Mouse (Mus musculus) adrenal gland, postnatal 10 days (tissue): ENCODE measurements around the gene Frrs1. TPM values are rescaled to one million over a fixed set of nuclear protein-coding genes. Genes with fewer than 3 reads are reported as not detected.

ENCODE experiments used
- DNase-seq: peaks from one replicate; pipeline ENCODE4 v3.0.0; 2021; ENCODE audit warnings: mixed read lengths
- total RNA-seq, 2 experiments: library from RNA; stranded (reverse); gene quantifications; 2 replicates each; pipeline ENCODE4 v1.2.3; 2021

The Frrs1 gene
- total RNA-seq, 2 experiments from 2014 or later: 13.9 to 17.4 TPM

- no peak for DNase-seq
These were observed 11.2 kb upstream of the Frrs1 start for GRCm38 (mm10) chr3:116848099-116848498.

DNA sequence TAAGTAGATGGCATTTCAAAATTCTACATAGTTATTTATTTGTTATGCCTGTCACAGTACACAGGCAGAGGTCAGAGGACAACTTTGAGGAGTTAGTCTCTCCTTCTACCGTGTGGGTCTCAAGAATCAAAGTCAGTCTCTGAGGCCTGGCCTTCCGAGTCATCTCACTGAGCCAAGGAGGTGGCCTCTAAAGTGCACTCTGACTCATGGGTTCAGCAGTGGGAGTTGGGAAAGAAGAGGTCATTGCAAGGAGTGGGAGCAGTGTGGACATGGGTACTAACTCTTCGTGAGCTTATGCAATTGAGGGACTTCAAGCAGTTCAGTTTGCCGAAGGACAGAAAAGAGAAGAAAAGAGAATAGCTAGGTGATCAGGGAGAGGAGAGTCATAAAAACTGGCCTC lies 10.3 kb upstream of the Frrs1 start:
- DNase-seq: no peak

- DNase-seq: no peak
These were observed 8.9 kb upstream of the Frrs1 start for GRCm38 (mm10) chr3:116850376-116850775.

DNA sequence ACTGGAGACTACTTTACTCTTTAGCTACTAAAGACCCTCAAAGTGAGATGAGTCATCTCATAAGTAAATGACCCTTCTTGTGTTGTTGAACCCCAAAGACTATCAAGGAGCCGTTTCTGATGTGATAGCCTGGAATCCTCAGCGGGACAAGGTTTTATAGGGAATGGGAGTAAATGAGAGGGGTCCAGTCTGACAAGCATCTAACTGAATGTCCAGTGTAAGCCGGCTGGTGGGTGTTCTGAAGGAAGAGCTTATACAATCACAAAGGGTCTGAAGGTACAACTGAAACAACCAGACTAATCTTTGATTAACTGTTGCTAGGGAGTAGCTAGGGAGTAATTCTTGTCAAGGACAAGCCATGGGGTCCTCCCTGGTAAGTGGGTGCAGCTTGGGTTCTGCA lies 6.8 kb upstream of the Frrs1 start:
- no peak for DNase-seq

GRCm38 (mm10) chr3:116857611-116858010 lies 1.7 kb upstream of the Frrs1 start:
- DNase-seq: no peak

- no peak for DNase-seq
These were observed 488 bp downstream of the Frrs1 start for GRCm38 (mm10) chr3:116859752-116860151.

DNA sequence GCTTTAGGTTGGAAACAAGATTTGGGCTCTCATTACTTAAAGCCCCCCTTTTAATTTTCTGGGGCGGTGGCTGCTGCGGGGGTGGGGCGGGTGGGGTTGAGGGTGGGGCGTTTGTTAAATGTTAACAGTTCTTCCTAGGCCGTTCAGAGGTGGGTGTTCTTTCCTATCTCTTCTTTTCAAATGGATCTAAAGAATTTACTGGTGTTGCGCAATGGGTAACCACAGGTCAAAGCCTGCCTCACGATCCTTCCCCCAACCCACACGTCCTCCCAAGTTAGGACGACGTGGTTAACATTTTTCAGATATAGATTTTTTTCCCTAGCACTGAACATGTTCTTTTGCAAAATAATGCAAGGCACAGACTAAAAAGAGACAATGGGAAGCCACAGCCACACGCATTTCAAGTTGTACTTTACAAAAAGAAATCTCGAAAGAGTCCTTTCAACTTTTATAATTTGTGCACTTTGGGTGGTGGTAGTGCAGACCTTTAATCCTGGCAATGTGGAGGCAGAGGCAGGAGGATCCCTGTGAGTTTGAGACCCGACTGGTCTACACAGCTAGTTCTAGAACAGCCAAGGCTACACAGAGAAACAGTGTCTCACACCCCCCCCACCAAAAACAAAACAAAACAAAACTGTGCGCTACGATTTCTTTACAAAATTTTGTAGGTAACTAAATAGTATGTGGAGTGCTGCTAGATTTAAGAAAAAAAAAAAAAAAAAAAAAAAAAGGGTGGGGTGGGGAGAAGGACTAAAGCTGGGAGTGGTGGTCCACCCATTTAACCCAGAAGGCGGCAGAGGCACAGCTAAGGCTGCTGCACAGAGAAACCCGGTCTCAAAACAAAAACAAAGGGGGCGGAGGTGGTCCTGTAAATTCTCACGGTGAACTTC lies 1.3 kb downstream of the Frrs1 start:
- DNase-seq: no peak

- DNase-seq: no peak
These were observed 1.9 kb downstream of the Frrs1 start for GRCm38 (mm10) chr3:116861223-116861539.

DNA sequence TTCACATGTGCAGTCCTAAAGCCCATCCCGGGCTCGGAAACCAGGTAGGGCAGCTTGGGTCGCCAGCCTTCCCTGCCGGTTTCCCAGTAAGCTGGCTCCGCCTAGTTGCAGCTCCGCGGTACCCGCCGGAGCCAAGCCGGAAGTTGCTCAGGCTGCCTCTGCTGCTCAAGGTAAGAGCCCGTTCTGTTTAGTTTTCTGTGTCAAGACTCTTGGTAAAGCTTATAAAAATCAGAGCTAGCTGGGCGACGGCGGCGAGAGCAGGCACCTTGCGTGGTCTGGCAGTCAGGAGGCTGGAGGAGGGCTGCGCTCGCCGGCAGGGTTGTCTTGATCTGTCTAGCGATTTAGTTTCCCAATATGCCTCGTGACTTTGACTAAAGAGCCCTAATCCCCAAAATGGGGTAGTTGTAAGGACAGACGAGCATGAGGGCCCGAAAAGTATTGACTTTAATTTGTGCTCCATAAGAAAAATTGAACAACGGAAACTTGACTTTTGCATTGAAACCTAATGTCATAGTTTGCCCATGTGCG lies 2.3 kb downstream of the Frrs1 start:
- DNase-seq: peak; percentile 78

DNA sequence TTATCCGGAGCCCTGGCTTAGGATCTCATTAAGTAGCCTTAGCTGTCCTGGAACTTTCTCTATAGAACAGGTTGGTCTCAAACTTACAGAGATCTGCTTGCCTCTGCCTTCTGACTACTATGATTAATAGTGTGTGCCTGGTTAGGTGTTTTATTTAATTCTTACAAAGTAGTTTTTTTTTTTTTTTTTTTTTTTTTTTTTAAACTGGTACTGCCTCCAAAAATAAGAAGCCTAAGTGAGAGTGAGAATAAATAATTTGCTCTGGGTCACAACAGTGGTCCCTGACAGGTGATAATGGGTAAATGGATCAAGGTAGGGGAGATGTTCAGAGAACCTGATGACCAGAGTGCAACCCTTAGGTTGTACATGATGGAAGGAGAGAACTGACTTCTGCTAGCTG lies 3.4 kb downstream of the Frrs1 start:
- no peak for DNase-seq

- no peak for DNase-seq
These were observed 5.2 kb downstream of the Frrs1 start for GRCm38 (mm10) chr3:116864421-116864820.

DNA sequence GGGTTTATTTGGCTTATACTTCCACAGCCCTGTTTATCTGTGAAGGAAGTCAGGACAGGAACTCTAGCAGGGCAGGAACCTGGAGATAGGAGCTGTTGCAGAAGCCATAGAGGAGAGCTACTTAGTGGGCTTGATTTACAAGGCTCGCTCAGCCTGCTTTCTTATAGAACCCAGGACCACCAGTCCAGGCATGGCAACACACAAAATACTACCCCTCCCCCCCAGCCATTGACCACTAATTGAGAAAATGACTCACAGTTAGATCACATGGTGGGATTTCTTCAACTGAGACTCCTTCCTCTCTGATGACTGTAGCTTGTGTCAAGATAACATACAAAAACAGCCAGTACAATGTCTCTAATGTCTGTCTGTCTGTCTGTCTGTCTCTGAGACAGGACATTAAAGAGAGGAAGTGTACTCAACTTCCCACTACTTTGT lies 6.0 kb downstream of the Frrs1 start:
- DNase-seq: no peak

DNA sequence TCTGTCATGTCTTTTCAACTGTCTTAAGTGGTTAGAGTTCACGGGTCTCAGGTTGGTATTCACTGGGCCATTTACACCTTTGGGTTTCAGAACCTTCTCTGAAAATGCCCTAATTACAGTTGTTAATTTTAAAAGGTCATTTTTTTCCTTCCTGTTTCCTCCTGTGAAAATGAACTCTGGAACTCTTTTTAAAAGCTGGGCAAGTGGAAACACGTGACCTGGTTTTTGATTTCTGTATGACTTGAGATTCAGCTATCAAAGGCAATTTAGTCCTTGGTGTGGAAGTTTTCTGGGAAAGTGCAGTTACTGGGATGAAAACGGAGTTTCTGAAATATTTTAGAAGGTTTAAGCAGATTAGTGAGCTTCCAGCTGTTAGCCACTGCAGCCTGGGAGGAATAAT lies 11.1 kb downstream of the Frrs1 start:
- no peak for DNase-seq

DNA sequence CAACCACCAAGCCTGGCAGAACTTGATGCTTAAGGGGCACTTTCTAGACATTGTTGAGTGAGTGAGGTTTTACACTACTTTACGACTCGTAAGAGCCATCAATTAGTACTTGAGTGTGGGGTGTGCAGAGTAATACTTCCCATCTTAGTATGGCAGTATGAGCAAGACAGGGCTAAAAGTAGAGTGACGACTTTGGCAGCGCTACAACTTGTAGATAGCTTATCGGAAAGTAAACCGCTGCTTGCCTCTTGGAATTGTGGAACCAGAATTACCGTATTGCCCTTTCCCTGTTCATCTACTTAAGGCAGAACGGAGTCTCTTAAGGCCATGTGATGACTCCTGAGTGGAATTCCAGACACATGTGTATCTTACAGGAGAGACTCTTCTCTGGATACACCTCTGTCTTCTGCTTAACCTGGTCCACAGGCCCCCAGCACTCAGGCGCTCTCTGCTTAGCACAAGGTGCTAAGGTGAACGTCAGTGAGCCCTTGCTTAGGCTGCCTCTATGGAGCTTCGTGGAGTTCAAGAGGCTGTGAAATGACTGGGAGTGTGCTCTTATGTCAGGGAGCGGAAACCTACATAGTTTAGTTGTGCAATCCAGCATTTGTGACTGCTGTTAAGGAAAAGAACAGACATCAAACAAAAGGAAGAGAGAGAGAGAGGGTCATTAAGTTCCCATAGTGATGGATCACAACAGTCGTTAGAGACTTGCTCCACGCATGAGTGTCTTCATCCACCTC lies 23.1 kb downstream of the Frrs1 start:
- no peak for DNase-seq

GRCm38 (mm10) chr3:116884941-116885340 lies 25.7 kb downstream of the Frrs1 start:
- DNase-seq: no peak

- DNase-seq: no peak
These were observed 30.1 kb downstream of the Frrs1 start for GRCm38 (mm10) chr3:116889358-116889757.

GRCm38 (mm10) chr3:116890576-116890975 lies 31.3 kb downstream of the Frrs1 start:
- DNase-seq: no peak

GRCm38 (mm10) chr3:116891436-116892205 lies 32.4 kb downstream of the Frrs1 start:
- no peak for DNase-seq

DNA sequence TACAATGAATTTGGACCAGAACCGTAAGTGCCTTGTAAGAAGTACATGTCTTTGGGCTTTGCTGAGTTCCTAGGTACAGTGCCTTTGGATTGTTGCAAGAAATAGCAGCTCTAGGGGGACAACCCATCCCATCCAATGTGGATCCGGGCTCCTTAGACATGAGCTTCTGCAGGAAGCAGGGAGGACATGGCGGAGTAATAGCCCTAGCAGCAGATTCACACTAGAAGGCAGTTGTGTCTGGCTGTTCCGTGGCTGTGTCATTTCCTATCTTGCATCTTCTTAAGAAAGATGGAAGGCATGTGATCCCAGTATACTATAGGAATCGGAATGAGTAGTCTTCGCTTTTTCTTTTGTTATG lies 32.9 kb downstream of the Frrs1 start:
- no peak for DNase-seq

DNA sequence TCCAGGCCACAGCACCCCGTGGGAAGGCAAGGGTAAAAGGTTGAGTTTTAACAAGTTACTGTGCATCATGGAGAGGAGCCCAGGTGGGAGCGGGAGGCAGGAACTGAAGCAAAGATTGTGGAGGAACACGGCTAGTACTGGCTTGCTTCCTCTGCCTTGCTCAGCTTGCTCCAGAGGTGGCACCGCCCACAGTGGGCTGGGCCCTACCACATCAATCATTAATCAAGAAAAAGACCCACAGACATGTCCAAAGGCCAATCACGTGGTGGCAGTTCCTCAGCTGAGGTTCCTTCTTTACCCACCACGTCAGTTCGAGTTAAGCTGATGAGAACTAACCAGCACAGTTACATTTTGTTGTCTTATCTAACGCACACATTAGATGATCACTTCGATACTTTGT lies 33.6 kb downstream of the Frrs1 start:
- no peak for DNase-seq

GRCm38 (mm10) chr3:116904158-116904557 lies 44.9 kb downstream of the Frrs1 start:
- peak; percentile 86 for DNase-seq

GRCm38 (mm10) chr3:116905898-116906297 lies 46.6 kb downstream of the Frrs1 start:
- DNase-seq: no peak

DNA sequence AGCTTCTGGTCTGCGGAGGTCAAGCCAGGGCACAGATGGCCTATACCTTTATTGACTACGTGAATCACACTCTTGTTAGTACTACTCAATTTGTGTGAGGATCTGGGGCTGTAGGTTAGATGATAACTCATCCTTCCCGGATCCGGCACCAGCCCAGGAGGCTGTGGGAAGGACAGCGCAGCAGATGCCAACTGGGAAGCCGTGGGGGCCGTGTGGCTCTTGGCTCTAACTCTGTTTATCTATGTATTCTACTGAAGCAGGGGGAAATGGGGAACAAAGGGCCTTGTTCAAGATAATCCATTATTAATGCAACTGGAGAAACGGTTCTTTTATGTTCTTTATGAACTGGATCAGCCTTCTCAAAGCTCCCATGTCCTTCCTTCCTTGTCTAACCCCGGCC lies 47.3 kb downstream of the Frrs1 start:
- no peak for DNase-seq
